Mouse (Mus musculus): ENCODE measurements around the gene Igfbp7. TPM values are rescaled to one million over a fixed set of nuclear protein-coding genes. Genes with fewer than 3 reads are reported as not detected.

Gene Igfbp7
- polyA plus RNA-seq, 1 experiment from 2014 or later, result 19.4 TPM

GRCm38 (mm10) chr5:77379434-77380135 is 28.3 kb downstream of the Igfbp7 start:
- Histone ChIP-seq H3K4me1 (ENCODE audit: control insufficient read depth, insufficient read depth, low read length) (no peaks in the 10 kb centered on the region), H3K27me3 (ENCODE audit: control insufficient read depth, insufficient read depth, low read length) (no peaks in the 10 kb centered on the region), H3K4me2 (ENCODE audit: low read depth) (no peak overlapping the region), H3K4me3 (ENCODE audit: low read depth, low read length) (no peak overlapping the region), H3K36me3 (ENCODE audit: control insufficient read depth, insufficient read depth, low read length) (no peaks in the 10 kb centered on the region), H3K9me3 (ENCODE audit: control insufficient read depth, low read length) (no peaks in the 10 kb centered on the region), H3K9ac (ENCODE audit: low read length) (no peak overlapping the region), H3K27ac (ENCODE audit: low read depth, low read length) (no peak overlapping the region)
- WGBS, result 81% methylated on average over 14 of the region's 14 CpGs
- no peak for ATAC-seq (ENCODE audit: insufficient read depth, low FRiP score, low TSS enrichment)
- DNase-seq (ENCODE audit: low spot score), result no peak

GRCm38 (mm10) chr5:77378027-77378426 is 29.8 kb downstream of the Igfbp7 start:
- Histone ChIP-seq H3K9ac (ENCODE audit: low read length) (no peak overlapping the region), H3K36me3 (ENCODE audit: control insufficient read depth, insufficient read depth, low read length) (no peaks in the 10 kb centered on the region), H3K27me3 (ENCODE audit: control insufficient read depth, insufficient read depth, low read length) (no peaks in the 10 kb centered on the region), H3K4me1 (ENCODE audit: control insufficient read depth, insufficient read depth, low read length) (no peaks in the 10 kb centered on the region), H3K4me2 (ENCODE audit: low read depth) (no peak overlapping the region), H3K4me3 (ENCODE audit: low read depth, low read length) (no peak overlapping the region), H3K27ac (ENCODE audit: low read depth, low read length) (no peak overlapping the region), H3K9me3 (ENCODE audit: control insufficient read depth, low read length) (no peaks in the 10 kb centered on the region)
- DNase-seq (ENCODE audit: low spot score) (no peak), ATAC-seq (ENCODE audit: insufficient read depth, low FRiP score, low TSS enrichment) (no peak)
- WGBS, result 87% methylated on average over 3 of the region's 3 CpGs

GRCm38 (mm10) chr5:77375546-77375945 is 32.3 kb downstream of the Igfbp7 start:
- WGBS, result 73% methylated on average over 4 of the region's 4 CpGs
- Histone ChIP-seq H3K9ac (ENCODE audit: low read length) (no peak overlapping the region), H3K4me3 (ENCODE audit: low read depth, low read length) (no peak overlapping the region), H3K36me3 (ENCODE audit: control insufficient read depth, insufficient read depth, low read length) (no peaks in the 10 kb centered on the region), H3K4me1 (ENCODE audit: control insufficient read depth, insufficient read depth, low read length) (no peaks in the 10 kb centered on the region), H3K4me2 (ENCODE audit: low read depth) (no peak overlapping the region), H3K27ac (ENCODE audit: low read depth, low read length) (no peak overlapping the region), H3K9me3 (ENCODE audit: control insufficient read depth, low read length) (no peaks in the 10 kb centered on the region), H3K27me3 (ENCODE audit: control insufficient read depth, insufficient read depth, low read length) (no peaks in the 10 kb centered on the region)
- no peak for DNase-seq (ENCODE audit: low spot score)
- no peak for ATAC-seq (ENCODE audit: insufficient read depth, low FRiP score, low TSS enrichment)

- WGBS, result 76% methylated on average over 3 of the region's 3 CpGs
- H3K36me3 ChIP-seq (ENCODE audit: control insufficient read depth, insufficient read depth, low read length), result no peaks in the 10 kb centered on the region
- no peaks in the 10 kb centered on the region for H3K9me3 ChIP-seq (ENCODE audit: control insufficient read depth, low read length)
- H3K4me3 ChIP-seq (ENCODE audit: low read depth, low read length), result no peak overlapping the region
- H3K4me1 ChIP-seq (ENCODE audit: control insufficient read depth, insufficient read depth, low read length), result no peaks in the 10 kb centered on the region
- DNase-seq (ENCODE audit: low spot score) (no peak), ATAC-seq (ENCODE audit: insufficient read depth, low FRiP score, low TSS enrichment) (no peak)
- H3K9ac ChIP-seq (ENCODE audit: low read length), result no peak overlapping the region
- H3K27me3 ChIP-seq (ENCODE audit: control insufficient read depth, insufficient read depth, low read length), result no peaks in the 10 kb centered on the region
- H3K27ac ChIP-seq (ENCODE audit: low read depth, low read length), result no peak overlapping the region
- no peak overlapping the region for H3K4me2 ChIP-seq (ENCODE audit: low read depth)
These were observed 32.9 kb downstream of the Igfbp7 start for GRCm38 (mm10) chr5:77374945-77375344.

GRCm38 (mm10) chr5:77372778-77373177 is 35.1 kb downstream of the Igfbp7 start:
- Histone ChIP-seq H3K9ac (ENCODE audit: low read length) (no peak overlapping the region), H3K4me2 (ENCODE audit: low read depth) (no peak overlapping the region), H3K27me3 (ENCODE audit: control insufficient read depth, insufficient read depth, low read length) (no peaks in the 10 kb centered on the region), H3K4me3 (ENCODE audit: low read depth, low read length) (no peak overlapping the region), H3K4me1 (ENCODE audit: control insufficient read depth, insufficient read depth, low read length) (no peaks in the 10 kb centered on the region), H3K9me3 (ENCODE audit: control insufficient read depth, low read length) (no peaks in the 10 kb centered on the region), H3K36me3 (ENCODE audit: control insufficient read depth, insufficient read depth, low read length) (no peaks in the 10 kb centered on the region), H3K27ac (ENCODE audit: low read depth, low read length) (no peak overlapping the region)
- DNase-seq (ENCODE audit: low spot score) (no peak), ATAC-seq (ENCODE audit: insufficient read depth, low FRiP score, low TSS enrichment) (no peak)
- 74% methylated on average over 6 of the region's 6 CpGs for WGBS

GRCm38 (mm10) chr5:77372242-77372641 is 35.6 kb downstream of the Igfbp7 start:
- H3K9ac ChIP-seq (ENCODE audit: low read length), result no peak overlapping the region
- no peaks in the 10 kb centered on the region for H3K4me1 ChIP-seq (ENCODE audit: control insufficient read depth, insufficient read depth, low read length)
- DNase-seq (ENCODE audit: low spot score) (no peak), ATAC-seq (ENCODE audit: insufficient read depth, low FRiP score, low TSS enrichment) (no peak)
- H3K36me3 ChIP-seq (ENCODE audit: control insufficient read depth, insufficient read depth, low read length), result no peaks in the 10 kb centered on the region
- H3K27ac ChIP-seq (ENCODE audit: low read depth, low read length), result no peak overlapping the region
- no peaks in the 10 kb centered on the region for H3K27me3 ChIP-seq (ENCODE audit: control insufficient read depth, insufficient read depth, low read length)
- H3K4me3 ChIP-seq (ENCODE audit: low read depth, low read length), result no peak overlapping the region
- H3K4me2 ChIP-seq (ENCODE audit: low read depth), result no peak overlapping the region
- 79% methylated on average over 7 of the region's 7 CpGs for WGBS
- H3K9me3 ChIP-seq (ENCODE audit: control insufficient read depth, low read length), result no peaks in the 10 kb centered on the region

GRCm38 (mm10) chr5:77370378-77370892 is 37.4 kb downstream of the Igfbp7 start:
- H3K36me3 ChIP-seq (ENCODE audit: control insufficient read depth, insufficient read depth, low read length), result no peaks in the 10 kb centered on the region
- H3K4me2 ChIP-seq (ENCODE audit: low read depth), result no peak overlapping the region
- no peaks in the 10 kb centered on the region for H3K27me3 ChIP-seq (ENCODE audit: control insufficient read depth, insufficient read depth, low read length)
- 86% methylated on average over 5 of the region's 5 CpGs for WGBS
- H3K9ac ChIP-seq (ENCODE audit: low read length), result no peak overlapping the region
- no peaks in the 10 kb centered on the region for H3K9me3 ChIP-seq (ENCODE audit: control insufficient read depth, low read length)
- DNase-seq (ENCODE audit: low spot score) (no peak), ATAC-seq (ENCODE audit: insufficient read depth, low FRiP score, low TSS enrichment) (no peak)
- no peak overlapping the region for H3K4me3 ChIP-seq (ENCODE audit: low read depth, low read length)
- H3K27ac ChIP-seq (ENCODE audit: low read depth, low read length), result no peak overlapping the region
- no peaks in the 10 kb centered on the region for H3K4me1 ChIP-seq (ENCODE audit: control insufficient read depth, insufficient read depth, low read length)

- no peaks in the 10 kb centered on the region for H3K36me3 ChIP-seq (ENCODE audit: control insufficient read depth, insufficient read depth, low read length)
- DNase-seq (ENCODE audit: low spot score) (no peak), ATAC-seq (ENCODE audit: insufficient read depth, low FRiP score, low TSS enrichment) (no peak)
- no peak overlapping the region for H3K9ac ChIP-seq (ENCODE audit: low read length)
- 83% methylated on average over 5 of the region's 5 CpGs for whole genome bisulfite sequencing
- H3K27ac ChIP-seq (ENCODE audit: low read depth, low read length), result no peak overlapping the region
- no peak overlapping the region for H3K4me2 ChIP-seq (ENCODE audit: low read depth)
- no peaks in the 10 kb centered on the region for H3K27me3 ChIP-seq (ENCODE audit: control insufficient read depth, insufficient read depth, low read length)
- H3K9me3 ChIP-seq (ENCODE audit: control insufficient read depth, low read length), result no peaks in the 10 kb centered on the region
- no peaks in the 10 kb centered on the region for H3K4me1 ChIP-seq (ENCODE audit: control insufficient read depth, insufficient read depth, low read length)
- no peak overlapping the region for H3K4me3 ChIP-seq (ENCODE audit: low read depth, low read length)
These were observed 38.4 kb downstream of the Igfbp7 start for GRCm38 (mm10) chr5:77369394-77369793.

- no peak overlapping the region for H3K27ac ChIP-seq (ENCODE audit: low read depth, low read length)
- H3K9me3 ChIP-seq (ENCODE audit: control insufficient read depth, low read length), result no peaks in the 10 kb centered on the region
- DNase-seq (ENCODE audit: low spot score) (no peak), ATAC-seq (ENCODE audit: insufficient read depth, low FRiP score, low TSS enrichment) (no peak)
- 46% methylated on average over 7 of the region's 7 CpGs for WGBS
- H3K4me3 ChIP-seq (ENCODE audit: low read depth, low read length), result no peak overlapping the region
- H3K4me2 ChIP-seq (ENCODE audit: low read depth), result no peak overlapping the region
- no peak overlapping the region for H3K9ac ChIP-seq (ENCODE audit: low read length)
- H3K27me3 ChIP-seq (ENCODE audit: control insufficient read depth, insufficient read depth, low read length), result no peaks in the 10 kb centered on the region
- H3K36me3 ChIP-seq (ENCODE audit: control insufficient read depth, insufficient read depth, low read length), result no peaks in the 10 kb centered on the region
- no peaks in the 10 kb centered on the region for H3K4me1 ChIP-seq (ENCODE audit: control insufficient read depth, insufficient read depth, low read length)
These were observed 39.6 kb downstream of the Igfbp7 start for GRCm38 (mm10) chr5:77368194-77368593.
